In the genomic region with DNA sequence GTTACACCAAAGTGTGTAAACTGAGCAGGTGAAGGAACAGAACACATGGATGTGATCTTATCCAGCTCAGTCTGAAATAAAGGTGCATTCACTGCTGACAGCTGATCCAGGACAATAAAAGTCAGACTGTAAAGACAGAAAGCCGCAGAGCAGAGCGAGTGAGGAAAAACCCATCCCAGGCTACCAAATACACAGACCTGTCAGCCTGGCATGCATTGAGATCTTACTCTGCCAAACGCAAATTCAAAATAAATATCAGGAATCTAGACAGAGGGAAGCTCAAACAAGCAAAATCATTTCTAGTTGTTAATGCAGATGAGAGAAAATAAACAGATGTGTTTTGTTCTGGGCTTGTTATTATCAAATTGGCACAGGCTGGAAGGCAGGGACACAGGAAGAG, we compare ENCODE assay signal across 27 mouse cellular contexts.
DNase-seq lines count a peak whose midpoint lies in the region; ATAC-seq and TF ChIP-seq lines count a peak whose summit lies in the region.
"Had no signal": no experiment of that assay in that cellular context is flagged by ENCODE, and none has a peak within 500 bp of the region (broad histone marks: within the 10 kb centered on the region; RNA-seq: fewer than 3 reads in every experiment).

No protein-coding gene starts in this region.

- no peak overlapping the region for H3K4me2 ChIP-seq in forebrain, embryonic 15.5 days (replicated peaks)
- H3K4me2 ChIP-seq in forebrain, embryonic 11.5 days (ENCODE audit: low read depth, low read length, severe bottlenecking) = no peak overlapping the region
- no peak overlapping the region for H3K4me2 ChIP-seq in hindbrain, embryonic 14.5 days (replicated peaks)
- H3K4me2 ChIP-seq in hindbrain, embryonic 16.5 days (ENCODE audit: low read length) = no peak overlapping the region
- no peak overlapping the region for H3K4me2 ChIP-seq in midbrain, embryonic 13.5 days (replicated peaks)
- no peak overlapping the region for H3K4me2 ChIP-seq in midbrain, embryonic 11.5 days
- H3K4me2 ChIP-seq in midbrain, postnatal 0 days (ENCODE audit: low read depth, low read length, poor library complexity, severe bottlenecking) = no peak overlapping the region
- H3K4me2 ChIP-seq: embryonic facial prominence, embryonic 12.5 days; heart, embryonic 13.5 days; midbrain, embryonic 12.5 days had no signal

- no peak for DNase-seq in forebrain, embryonic 11.5 days (ENCODE audit: low spot score)
- no peak for DNase-seq in hindbrain, embryonic 14.5 days (ENCODE audit: low spot score)
- no peak for DNase-seq in midbrain, embryonic 11.5 days (ENCODE audit: low spot score, missing footprints)
- no peak for DNase-seq in midbrain, postnatal 0 days (ENCODE audit: low spot score)
- DNase-seq in thymus, postnatal 0 days (ENCODE audit: low spot score) = no peak
- DNase-seq: adrenal gland, postnatal 10 days; embryo, embryonic 11 days; heart, postnatal 10 days; kidney, adult 8-10 months; kidney, postnatal 4 days; layer of hippocampus, adult 9-11 months; liver; lung, adult 2 months; retina, postnatal 1 day; right cerebral cortex, postnatal 14 days; thymus, postnatal 25 days had no signal

- TF ChIP-seq CTCF in midbrain, postnatal 0 days (IDR thresholded peaks at IDR 0.05) = no peak

- no peaks in the 10 kb centered on the region for H3K9me3 ChIP-seq in forebrain, embryonic 15.5 days
- no peaks in the 10 kb centered on the region for H3K9me3 ChIP-seq in forebrain, embryonic 11.5 days (ENCODE audit: control insufficient read depth, low read length)
- no peaks in the 10 kb centered on the region for H3K9me3 ChIP-seq in hindbrain, embryonic 14.5 days (ENCODE audit: control insufficient read depth, low read length)
- no peaks in the 10 kb centered on the region for H3K9me3 ChIP-seq in hindbrain, embryonic 16.5 days (ENCODE audit: control insufficient read depth, low read length)
- H3K9me3 ChIP-seq in midbrain, embryonic 13.5 days = no peaks in the 10 kb centered on the region
- H3K9me3 ChIP-seq in midbrain, embryonic 11.5 days (ENCODE audit: control insufficient read depth, low read length) = no peaks in the 10 kb centered on the region
- no peaks in the 10 kb centered on the region for H3K9me3 ChIP-seq in midbrain, postnatal 0 days (ENCODE audit: low read length)
- H3K9me3 ChIP-seq: embryonic facial prominence, embryonic 12.5 days; heart, embryonic 13.5 days; midbrain, embryonic 12.5 days had no signal

- peak overlapping the region; percentile 77 for H3K27ac ChIP-seq in forebrain, embryonic 15.5 days (replicated peaks)
- H3K27ac ChIP-seq in forebrain, embryonic 11.5 days (ENCODE audit: low read depth, low read length) = no peak overlapping the region
- H3K27ac ChIP-seq in hindbrain, embryonic 14.5 days = peak overlapping the region; percentile 5; the same call in 1 of the 2 replicates
- no peak overlapping the region for H3K27ac ChIP-seq in hindbrain, embryonic 16.5 days (ENCODE audit: low read depth, low read length)
- H3K27ac ChIP-seq in midbrain, embryonic 13.5 days = peak overlapping the region; percentile 6; the same call in 1 of the 2 replicates
- H3K27ac ChIP-seq in midbrain, embryonic 11.5 days (ENCODE audit: low read depth, low read length) = no peak overlapping the region
- peak overlapping the region; percentile 43; the same call in 1 of the 2 replicates for H3K27ac ChIP-seq in midbrain, postnatal 0 days (ENCODE audit: low read depth, low read length)
- H3K27ac ChIP-seq: embryonic facial prominence, embryonic 12.5 days; heart, embryonic 13.5 days; kidney, postnatal 0 days; liver, embryonic 14.5 days; midbrain, embryonic 12.5 days had no signal

- no peak for ATAC-seq in forebrain, embryonic 15.5 days (replicated peaks)
- ATAC-seq in forebrain, embryonic 11.5 days (replicated peaks; ENCODE audit: low FRiP score) = no peak
- no peak for ATAC-seq in hindbrain, embryonic 14.5 days (ENCODE audit: low FRiP score)
- no peak for ATAC-seq in hindbrain, embryonic 16.5 days
- no peak for ATAC-seq in midbrain, embryonic 13.5 days
- ATAC-seq in midbrain, embryonic 11.5 days (ENCODE audit: low FRiP score) = no peak
- no peak for ATAC-seq in midbrain, postnatal 0 days (ENCODE audit: low FRiP score)
- ATAC-seq: intestine, embryonic 16.5 days; Patski had no signal

- no peak overlapping the region for H3K4me3 ChIP-seq in forebrain, embryonic 15.5 days
- no peak overlapping the region for H3K4me3 ChIP-seq in forebrain, embryonic 11.5 days (ENCODE audit: low read depth, low read length)
- H3K4me3 ChIP-seq in hindbrain, embryonic 14.5 days (replicated peaks; ENCODE audit: low read length) = no peak overlapping the region
- no peak overlapping the region for H3K4me3 ChIP-seq in hindbrain, embryonic 16.5 days (ENCODE audit: low read length)
- H3K4me3 ChIP-seq in midbrain, embryonic 13.5 days (replicated peaks) = no peak overlapping the region
- H3K4me3 ChIP-seq in midbrain, embryonic 11.5 days (ENCODE audit: low read depth, low read length) = no peak overlapping the region
- no peak overlapping the region for H3K4me3 ChIP-seq in midbrain, postnatal 0 days (ENCODE audit: low read depth, low read length)
- H3K4me3 ChIP-seq: embryonic facial prominence, embryonic 12.5 days; heart, embryonic 13.5 days; midbrain, embryonic 12.5 days; myocyte had no signal

- no peaks in the 10 kb centered on the region for H3K36me3 ChIP-seq in forebrain, embryonic 15.5 days
- no peaks in the 10 kb centered on the region for H3K36me3 ChIP-seq in forebrain, embryonic 11.5 days (ENCODE audit: control insufficient read depth, insufficient read depth, low read length)
- no peaks in the 10 kb centered on the region for H3K36me3 ChIP-seq in hindbrain, embryonic 14.5 days (replicated peaks; ENCODE audit: control insufficient read depth, insufficient read depth)
- no peaks in the 10 kb centered on the region for H3K36me3 ChIP-seq in hindbrain, embryonic 16.5 days (ENCODE audit: control insufficient read depth, insufficient read depth, low read length)
- no peaks in the 10 kb centered on the region for H3K36me3 ChIP-seq in midbrain, embryonic 13.5 days
- H3K36me3 ChIP-seq in midbrain, embryonic 11.5 days (ENCODE audit: control insufficient read depth, insufficient read depth, low read length) = no peaks in the 10 kb centered on the region
- H3K36me3 ChIP-seq in midbrain, postnatal 0 days (ENCODE audit: insufficient read depth, low read length) = no peaks in the 10 kb centered on the region
- H3K36me3 ChIP-seq: embryonic facial prominence, embryonic 12.5 days; heart, embryonic 13.5 days; midbrain, embryonic 12.5 days had no signal

- H3K27me3 ChIP-seq in forebrain, embryonic 15.5 days = no peaks in the 10 kb centered on the region
- H3K27me3 ChIP-seq in forebrain, embryonic 11.5 days (ENCODE audit: control insufficient read depth, insufficient read depth, low read length) = no peaks in the 10 kb centered on the region
- H3K27me3 ChIP-seq in hindbrain, embryonic 14.5 days (ENCODE audit: control insufficient read depth, insufficient read depth, low read length) = no peaks in the 10 kb centered on the region
- H3K27me3 ChIP-seq in hindbrain, embryonic 16.5 days (replicated peaks; ENCODE audit: control insufficient read depth, insufficient read depth, low read length) = no peaks in the 10 kb centered on the region
- H3K27me3 ChIP-seq in midbrain, embryonic 13.5 days = no peaks in the 10 kb centered on the region
- H3K27me3 ChIP-seq in midbrain, embryonic 11.5 days (ENCODE audit: control insufficient read depth, insufficient read depth, low read length) = no peaks in the 10 kb centered on the region
- no peaks in the 10 kb centered on the region for H3K27me3 ChIP-seq in midbrain, postnatal 0 days (ENCODE audit: insufficient read depth, low read length)
- H3K27me3 ChIP-seq: embryonic facial prominence, embryonic 12.5 days; heart, embryonic 13.5 days; Patski had no signal

- peaks cover 34% of the 10 kb centered on the region for H3K4me1 ChIP-seq in forebrain, embryonic 15.5 days
- H3K4me1 ChIP-seq in forebrain, embryonic 11.5 days (replicated peaks; ENCODE audit: control insufficient read depth, insufficient read depth, low read length) = no peaks in the 10 kb centered on the region
- peaks cover 6% of the 10 kb centered on the region for H3K4me1 ChIP-seq in hindbrain, embryonic 14.5 days (replicated peaks; ENCODE audit: control insufficient read depth, insufficient read depth, low read length)
- H3K4me1 ChIP-seq in hindbrain, embryonic 16.5 days (ENCODE audit: control insufficient read depth, insufficient read depth, low read depth, low read length) = peaks cover 8% of the 10 kb centered on the region
- H3K4me1 ChIP-seq in midbrain, embryonic 13.5 days (replicated peaks) = peaks cover 19% of the 10 kb centered on the region
- no peaks in the 10 kb centered on the region for H3K4me1 ChIP-seq in midbrain, embryonic 11.5 days (ENCODE audit: control insufficient read depth, insufficient read depth, low read length)
- H3K4me1 ChIP-seq in midbrain, postnatal 0 days (ENCODE audit: insufficient read depth, low read length) = peaks cover 10% of the 10 kb centered on the region; the same call in 1 of the 2 replicates
- H3K4me1 ChIP-seq: embryonic facial prominence, embryonic 12.5 days; heart, embryonic 13.5 days had no signal

- 44% methylated on average over 3 of the region's 3 CpGs for WGBS in forebrain, embryonic 15.5 days
- WGBS in forebrain, embryonic 11.5 days = 88% methylated on average over 3 of the region's 3 CpGs
- WGBS in hindbrain, embryonic 14.5 days = 71% methylated on average over 3 of the region's 3 CpGs
- WGBS in hindbrain, embryonic 16.5 days = 54% methylated on average over 3 of the region's 3 CpGs
- 74% methylated on average over 3 of the region's 3 CpGs for WGBS in midbrain, embryonic 13.5 days
- WGBS in midbrain, embryonic 11.5 days = 90% methylated on average over 3 of the region's 3 CpGs
- WGBS in midbrain, postnatal 0 days = 56% methylated on average over 3 of the region's 3 CpGs

- no peak overlapping the region for H3K9ac ChIP-seq in forebrain, embryonic 15.5 days (replicated peaks)
- H3K9ac ChIP-seq in forebrain, embryonic 11.5 days (ENCODE audit: low read length) = no peak overlapping the region
- H3K9ac ChIP-seq in hindbrain, embryonic 14.5 days = no peak overlapping the region
- no peak overlapping the region for H3K9ac ChIP-seq in hindbrain, embryonic 16.5 days (ENCODE audit: low read depth, low read length)
- H3K9ac ChIP-seq in midbrain, embryonic 13.5 days (replicated peaks) = no peak overlapping the region
- H3K9ac ChIP-seq in midbrain, embryonic 11.5 days (ENCODE audit: low read length) = no peak overlapping the region
- H3K9ac ChIP-seq in midbrain, postnatal 0 days (replicated peaks; ENCODE audit: low read length, poor library complexity, severe bottlenecking) = no peak overlapping the region
- H3K9ac ChIP-seq: embryonic facial prominence, embryonic 12.5 days; heart, embryonic 13.5 days; liver, embryonic 14.5 days; midbrain, embryonic 12.5 days had no signal

Comparison
In these comparisons a context has a peak if more than half of its experiments do, and no peak if none do; other contexts are left out.
1. H3K27ac ChIP-seq: peak in forebrain, embryonic 15.5 days (single experiment), hindbrain, embryonic 14.5 days (single experiment), midbrain, embryonic 13.5 days (single experiment) and midbrain, postnatal 0 days (single experiment); none in forebrain, embryonic 11.5 days (single experiment), hindbrain, embryonic 16.5 days (single experiment) and midbrain, embryonic 11.5 days (single experiment).